Comparison of ENCODE assay signal across 8 mouse cellular contexts in the genomic region with DNA sequence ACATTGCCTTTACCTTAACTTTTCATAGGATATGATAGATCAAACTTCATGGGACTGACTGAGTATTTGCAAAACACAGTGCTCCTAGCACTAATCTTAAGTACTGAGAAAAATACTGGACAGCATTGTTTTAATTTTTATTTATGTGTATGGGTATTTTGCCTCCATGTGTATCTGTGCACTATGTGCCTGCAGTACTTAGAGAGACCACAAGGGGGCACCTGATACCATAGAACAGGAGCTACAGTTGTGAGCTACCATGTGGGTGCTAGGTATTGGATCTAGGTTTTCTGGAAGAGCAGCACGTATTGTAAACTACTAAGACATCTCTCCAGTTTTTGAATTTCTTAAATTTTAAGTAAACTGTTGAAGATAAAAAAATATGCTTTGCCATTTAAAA.
DNase-seq lines count a peak whose midpoint lies in the region; ATAC-seq and TF ChIP-seq lines count a peak whose summit lies in the region.

No protein-coding gene starts in this region.

- H3K4me2 ChIP-seq in midbrain, embryonic 14.5 days (ENCODE audit: low read length): no peak overlapping the region
- H3K4me2 ChIP-seq in midbrain, embryonic 13.5 days (replicated peaks): no peak overlapping the region
- no peak overlapping the region for H3K4me2 ChIP-seq in hindbrain, embryonic 16.5 days (ENCODE audit: low read length)

- intact Hi-C loops in gastrocnemius, adult 2 months (cut with DNase I): no loop called here

- H3K9me3 ChIP-seq in midbrain, embryonic 14.5 days (ENCODE audit: control insufficient read depth, low read length): no peaks in the 10 kb centered on the region
- H3K9me3 ChIP-seq in midbrain, embryonic 13.5 days: no peaks in the 10 kb centered on the region
- no peaks in the 10 kb centered on the region for H3K9me3 ChIP-seq in hindbrain, embryonic 16.5 days (ENCODE audit: control insufficient read depth, low read length)

- no peak overlapping the region for H3K9ac ChIP-seq in midbrain, embryonic 14.5 days (replicated peaks; ENCODE audit: low read length)
- H3K9ac ChIP-seq in midbrain, embryonic 13.5 days (replicated peaks): no peak overlapping the region
- no peak overlapping the region for H3K9ac ChIP-seq in hindbrain, embryonic 16.5 days (ENCODE audit: low read depth, low read length)

- no peak for ATAC-seq in midbrain, embryonic 14.5 days (ENCODE audit: low FRiP score, low TSS enrichment)
- ATAC-seq in midbrain, embryonic 13.5 days: no peak
- ATAC-seq in granulocyte monocyte progenitor cell, adult 5-6 weeks (replicated peaks; ENCODE audit: poor library complexity, severe bottlenecking): no peak; the same call in 1 of the 2 replicates
- no peak for ATAC-seq in hindbrain, embryonic 16.5 days

- no peaks in the 10 kb centered on the region for H3K27me3 ChIP-seq in midbrain, embryonic 14.5 days (ENCODE audit: control insufficient read depth, insufficient read depth, low read length)
- H3K27me3 ChIP-seq in midbrain, embryonic 13.5 days: no peaks in the 10 kb centered on the region
- H3K27me3 ChIP-seq in hindbrain, embryonic 16.5 days (replicated peaks; ENCODE audit: control insufficient read depth, insufficient read depth, low read length): no peaks in the 10 kb centered on the region

- H3K4me1 ChIP-seq in midbrain, embryonic 14.5 days (ENCODE audit: control insufficient read depth, insufficient read depth, low read length): no peaks in the 10 kb centered on the region
- no peaks in the 10 kb centered on the region for H3K4me1 ChIP-seq in midbrain, embryonic 13.5 days (replicated peaks)
- no peaks in the 10 kb centered on the region for H3K4me1 ChIP-seq in hindbrain, embryonic 16.5 days (ENCODE audit: control insufficient read depth, insufficient read depth, low read depth, low read length)

- peak; percentile 65 for TF ChIP-seq CTCF in gastrocnemius, adult 2 months (IDR thresholded peaks at IDR 0.05)

- no peak for DNase-seq in gastrocnemius, adult 2 months
- no peak for DNase-seq in gastrocnemius, postnatal 25 days
- DNase-seq in midbrain, embryonic 14.5 days: peak; percentile 3
- peak; percentile 23 for DNase-seq in c-Kit-positive CD71-positive TER-119-positive erythroid progenitor cells, embryonic 14.5 days (ENCODE audit: low spot score)
- peak; percentile 7 for DNase-seq in lung, postnatal 10 days

- no peak overlapping the region for H3K4me3 ChIP-seq in gastrocnemius, adult 2 months
- no peak overlapping the region for H3K4me3 ChIP-seq in midbrain, embryonic 14.5 days (replicated peaks; ENCODE audit: low read depth, low read length)
- no peak overlapping the region for H3K4me3 ChIP-seq in midbrain, embryonic 13.5 days (replicated peaks)
- H3K4me3 ChIP-seq in hindbrain, embryonic 16.5 days (ENCODE audit: low read length): no peak overlapping the region

- H3K27ac ChIP-seq in gastrocnemius, adult 2 months: no peak overlapping the region
- H3K27ac ChIP-seq in midbrain, embryonic 14.5 days (replicated peaks; ENCODE audit: low read depth, low read length): no peak overlapping the region
- H3K27ac ChIP-seq in midbrain, embryonic 13.5 days: no peak overlapping the region
- no peak overlapping the region for H3K27ac ChIP-seq in hindbrain, embryonic 16.5 days (ENCODE audit: low read depth, low read length)

- 83% methylated on average over 1 of the region's 1 CpGs for WGBS in midbrain, embryonic 14.5 days
- 88% methylated on average over 1 of the region's 1 CpGs for WGBS in midbrain, embryonic 13.5 days
- 90% methylated on average over 1 of the region's 1 CpGs for WGBS in hindbrain, embryonic 16.5 days

- H3K36me3 ChIP-seq in midbrain, embryonic 14.5 days (ENCODE audit: control insufficient read depth, insufficient read depth, low read length): no peaks in the 10 kb centered on the region
- no peaks in the 10 kb centered on the region for H3K36me3 ChIP-seq in midbrain, embryonic 13.5 days
- no peaks in the 10 kb centered on the region for H3K36me3 ChIP-seq in hindbrain, embryonic 16.5 days (ENCODE audit: control insufficient read depth, insufficient read depth, low read length)

Comparison
In these comparisons a context has a peak if more than half of its experiments do, and no peak if none do; other contexts are left out.
1. DNase-seq: peak in midbrain, embryonic 14.5 days (single experiment), c-Kit-positive CD71-positive TER-119-positive erythroid progenitor cells, embryonic 14.5 days (single experiment) and lung, postnatal 10 days (single experiment); none in gastrocnemius, adult 2 months (single experiment) and gastrocnemius, postnatal 25 days (single experiment).